Mouse (Mus musculus): ENCODE results near the gene Tomm70a.
"Not testable (repeated sequence)": the region's sequence is repeated elsewhere in the genome, so short reads cannot be mapped to it uniquely, and the experiment has no call there.

Gene Tomm70a

DNA sequence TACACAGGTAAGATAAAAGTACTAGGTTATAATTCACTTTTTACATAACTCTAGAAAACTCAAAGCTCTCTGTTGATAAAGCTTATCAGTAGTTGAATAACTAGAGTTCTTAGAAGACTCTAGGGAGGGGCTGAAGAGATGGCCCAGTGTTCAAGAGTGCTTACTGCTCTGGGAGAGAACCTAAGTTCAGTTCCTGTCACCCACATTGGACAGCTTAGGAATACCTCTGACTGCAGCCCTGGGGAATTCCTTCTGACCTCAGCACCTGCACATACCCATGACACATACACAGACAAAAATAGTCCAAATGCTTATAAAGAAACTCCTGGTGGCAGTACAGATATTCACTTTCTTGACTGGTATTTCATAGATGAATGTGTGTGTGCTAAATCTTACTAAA lies 34.4 kb downstream of the Tomm70a start:
- no peak for DNase-seq

GRCm38 (mm10) chr16:57157076-57157475 lies 35.6 kb downstream of the Tomm70a start:
- no peak for DNase-seq

DNA sequence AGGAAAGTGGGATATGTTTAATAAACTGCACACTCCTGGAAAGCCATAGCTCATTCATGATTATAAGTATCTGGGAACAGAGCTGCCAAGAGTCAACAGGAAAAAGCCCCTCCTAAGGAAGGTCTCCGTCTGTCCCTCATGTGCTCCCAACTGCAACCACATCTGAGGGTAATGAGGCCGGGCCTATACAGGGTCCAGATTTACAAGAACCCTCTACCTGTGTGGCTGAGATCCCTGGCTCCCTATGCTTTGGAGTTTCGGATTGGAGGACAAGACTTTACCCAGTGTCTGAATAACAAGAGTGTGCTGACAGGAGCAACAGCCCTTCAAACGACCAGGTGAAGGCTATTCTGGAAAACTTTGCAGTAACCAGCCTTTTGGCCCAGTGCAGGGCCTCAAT lies 36.2 kb downstream of the Tomm70a start:
- no peak for DNase-seq

GRCm38 (mm10) chr16:57159835-57160234 lies 38.3 kb downstream of the Tomm70a start:
- DNase-seq, result no peak

DNA sequence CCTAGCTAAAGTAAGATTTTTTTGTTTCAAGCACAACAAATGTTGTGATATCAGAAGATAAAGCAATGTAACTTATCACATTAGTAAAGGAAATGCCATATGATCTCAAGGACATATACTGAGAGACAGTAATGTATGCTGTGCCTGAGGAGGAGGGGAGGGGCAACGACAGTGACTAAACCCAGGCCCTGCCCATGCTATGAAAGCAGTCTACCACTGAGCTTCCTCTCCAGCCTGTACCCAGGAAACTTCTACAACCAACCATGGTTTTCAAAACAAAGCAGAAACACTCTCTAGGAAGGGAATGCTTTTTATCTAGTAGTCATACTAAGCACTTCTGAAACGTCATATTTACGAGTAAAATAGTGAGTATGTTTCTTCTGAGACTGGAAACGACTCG lies 41.3 kb downstream of the Tomm70a start:
- no peak for DNase-seq

DNA sequence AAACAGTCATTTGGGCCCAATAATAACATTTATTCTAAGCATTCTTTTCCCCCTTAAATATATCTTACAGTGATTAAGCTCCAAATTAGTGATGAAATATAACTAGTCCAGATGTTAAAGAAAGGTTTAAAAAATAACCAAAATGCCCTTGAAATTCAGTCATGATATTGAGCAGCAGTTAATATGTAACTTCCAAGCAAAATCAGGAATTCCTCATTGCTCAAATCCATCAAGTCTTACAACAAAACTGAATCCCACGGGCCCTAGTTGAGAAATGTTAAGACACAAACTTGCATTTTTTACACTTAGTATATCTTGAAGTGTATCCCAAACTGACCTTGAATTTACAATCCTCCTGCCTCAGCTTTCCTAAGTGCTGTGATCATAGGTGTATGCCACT lies 42.2 kb downstream of the Tomm70a start:
- DNase-seq, result no peak

DNA sequence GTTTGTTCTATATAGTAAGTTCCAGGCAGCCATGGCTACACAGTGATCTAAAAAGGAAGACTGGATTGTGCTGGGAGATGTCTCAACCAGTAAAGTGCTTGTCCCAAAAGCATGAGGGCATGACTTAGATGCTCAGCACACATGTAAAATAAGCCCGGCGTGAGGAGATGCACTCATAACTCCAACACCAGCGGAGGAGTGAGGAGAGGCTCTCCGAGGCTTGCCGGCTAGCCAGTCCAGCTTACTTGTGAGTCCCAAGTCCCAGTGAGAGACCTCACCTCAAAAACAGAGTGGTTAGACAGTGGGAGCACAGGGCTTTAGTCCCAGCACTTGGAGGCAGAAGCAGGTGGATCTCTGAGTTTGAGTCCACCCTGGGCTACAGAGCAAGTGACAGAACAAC lies 43.7 kb downstream of the Tomm70a start:
- DNase-seq, result no peak

- DNase-seq, result no peak
These were observed 44.6 kb downstream of the Tomm70a start for GRCm38 (mm10) chr16:57166086-57166485.

- DNase-seq, result peak; percentile 94
These were observed 45.4 kb downstream of the Tomm70a start, which contains the start of gene Nit2 for GRCm38 (mm10) chr16:57166611-57167513. Nit2 (minus strand) TSS chr16:57167341.

GRCm38 (mm10) chr16:57167514-57167912 lies 46.0 kb downstream of the Tomm70a start:
- no peak for DNase-seq

DNA sequence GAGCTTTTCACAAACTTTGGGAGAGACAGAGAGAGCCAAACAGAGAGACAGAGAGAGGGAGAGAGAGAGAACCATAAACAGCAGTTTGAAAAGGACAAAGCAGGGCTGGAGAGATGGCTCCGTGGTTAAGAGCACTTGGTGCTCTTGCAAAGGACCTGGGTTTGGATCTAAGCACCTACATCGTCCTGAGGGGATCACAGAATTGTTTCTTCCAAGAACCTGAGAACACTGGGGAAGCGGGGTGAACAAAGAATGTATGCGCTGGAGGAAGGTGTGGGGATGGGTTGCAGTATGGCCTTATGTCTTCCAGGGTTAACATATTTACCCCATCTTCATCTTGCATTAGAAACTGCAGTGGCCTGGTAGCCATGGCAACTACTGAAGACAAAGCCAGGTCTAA lies 46.7 kb downstream of the Tomm70a start:
- DNase-seq, result no peak

GRCm38 (mm10) chr16:57171161-57171560 lies 49.7 kb downstream of the Tomm70a start:
- no peak for DNase-seq

DNA sequence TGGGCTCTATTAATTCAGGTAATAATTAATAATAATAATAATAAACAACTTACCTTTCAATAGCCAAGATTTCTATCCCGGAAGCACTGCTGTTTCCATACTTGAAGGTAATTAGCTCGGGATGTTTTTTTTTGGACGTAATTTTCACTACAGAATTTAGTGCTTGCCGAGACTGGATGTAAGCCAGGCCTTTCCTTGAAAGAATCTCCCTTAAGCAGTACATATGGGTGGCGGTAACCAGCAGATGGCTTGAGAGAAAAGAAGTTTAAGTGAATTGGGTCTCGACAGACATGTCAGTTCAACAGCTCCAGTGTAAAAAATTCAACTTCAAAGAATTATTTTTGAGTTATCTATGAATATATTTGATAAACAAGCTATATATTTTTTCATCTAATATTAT lies 50.1 kb downstream of the Tomm70a start:
- DNase-seq, result no peak

DNA sequence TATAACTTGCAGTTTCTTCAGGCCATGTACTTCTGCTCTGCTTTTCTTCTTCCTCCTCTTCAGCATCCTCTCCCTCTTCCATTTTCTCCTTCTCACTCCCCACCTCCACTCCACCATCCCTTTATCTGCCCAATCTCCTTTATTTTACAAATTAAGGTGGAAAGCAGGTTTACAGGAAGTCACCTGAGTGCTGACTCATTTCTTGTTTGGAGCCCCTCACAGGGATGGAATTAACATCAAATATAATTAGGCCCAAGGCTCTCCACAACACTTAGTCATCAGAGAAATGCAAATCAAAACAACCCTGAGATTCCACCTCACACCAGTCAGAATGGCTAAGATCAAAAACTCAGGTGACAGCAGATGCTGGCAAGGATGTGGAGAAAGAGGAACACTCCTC lies 53.0 kb downstream of the Tomm70a start:
- not testable (repeated sequence) for DNase-seq

DNA sequence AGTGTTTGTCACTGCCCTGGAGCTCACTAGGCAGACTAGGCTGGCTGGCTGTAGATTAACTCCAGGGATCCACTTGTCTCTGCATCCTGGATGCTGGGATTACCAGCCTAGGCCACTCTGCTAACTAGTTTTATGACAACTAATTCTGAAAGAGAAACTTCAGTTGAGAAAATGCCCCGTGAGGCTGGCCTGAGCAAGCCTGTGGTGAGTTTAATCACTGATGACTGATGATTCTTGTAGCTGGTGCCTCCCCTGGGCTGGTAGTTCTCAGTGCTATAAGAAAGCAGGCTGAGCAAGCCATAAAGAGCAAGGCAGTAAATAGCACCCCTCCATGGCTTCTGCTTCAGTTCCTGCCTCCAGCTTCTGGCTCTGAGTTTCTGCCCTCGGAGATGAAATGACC lies 54.2 kb downstream of the Tomm70a start:
- no peak for DNase-seq

DNA sequence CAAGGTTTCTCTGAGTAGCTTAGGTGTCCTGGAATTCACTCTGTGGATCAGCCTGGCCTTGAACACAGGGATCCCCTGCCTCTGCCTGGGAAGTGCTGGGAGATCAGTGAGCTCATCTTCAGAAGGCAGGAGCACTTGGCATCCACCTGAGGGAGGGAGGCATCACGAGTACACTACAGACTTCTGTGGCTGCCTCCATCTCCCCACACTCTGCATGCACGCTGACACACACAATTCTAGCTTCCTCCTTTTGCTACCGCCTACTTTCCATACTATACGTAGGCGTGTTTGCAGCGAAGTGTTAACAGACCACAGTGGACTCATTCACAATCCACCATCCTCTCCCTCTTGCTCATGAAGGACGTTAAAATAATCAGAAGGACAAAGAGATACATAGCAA lies 54.8 kb downstream of the Tomm70a start:
- peak; percentile 32 for DNase-seq

DNA sequence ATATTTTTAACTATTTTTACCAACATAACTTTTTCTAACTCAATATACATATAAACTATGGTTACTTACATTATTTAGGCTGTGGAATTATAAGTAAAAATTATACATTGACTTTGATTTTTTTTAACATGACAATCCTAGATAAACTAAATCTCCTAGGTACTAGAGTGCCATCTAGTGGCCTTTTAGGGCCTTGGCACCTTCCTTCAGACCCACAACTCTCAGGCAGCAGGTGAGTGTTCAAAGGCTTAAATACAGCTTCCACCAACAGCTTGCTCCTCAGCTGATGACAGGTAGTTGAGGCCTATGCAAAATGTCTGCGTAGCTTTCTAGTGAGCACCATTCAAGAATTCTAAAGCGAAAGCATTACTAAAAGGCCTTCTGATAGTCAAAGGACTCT lies 55.8 kb downstream of the Tomm70a start:
- no peak for DNase-seq

DNA sequence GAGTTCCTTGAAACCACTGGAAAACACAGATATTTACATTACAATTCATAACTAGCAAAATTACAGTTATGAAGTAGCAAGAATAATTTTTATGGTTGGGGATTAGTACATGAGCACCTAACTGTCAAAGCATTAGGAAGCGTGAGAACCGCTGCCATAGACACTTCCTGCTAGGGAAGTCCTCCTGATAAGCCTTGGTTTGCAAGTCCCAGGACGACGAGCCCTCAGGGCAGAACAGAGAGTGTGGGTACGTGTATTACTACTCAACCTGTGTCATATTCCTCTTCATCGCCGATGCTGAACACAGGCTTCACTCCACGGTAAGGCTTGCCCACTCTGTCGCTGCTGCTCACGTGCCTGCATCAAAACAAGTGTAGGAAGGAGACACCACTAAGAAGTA lies 56.2 kb downstream of the Tomm70a start:
- no peak for DNase-seq

DNA sequence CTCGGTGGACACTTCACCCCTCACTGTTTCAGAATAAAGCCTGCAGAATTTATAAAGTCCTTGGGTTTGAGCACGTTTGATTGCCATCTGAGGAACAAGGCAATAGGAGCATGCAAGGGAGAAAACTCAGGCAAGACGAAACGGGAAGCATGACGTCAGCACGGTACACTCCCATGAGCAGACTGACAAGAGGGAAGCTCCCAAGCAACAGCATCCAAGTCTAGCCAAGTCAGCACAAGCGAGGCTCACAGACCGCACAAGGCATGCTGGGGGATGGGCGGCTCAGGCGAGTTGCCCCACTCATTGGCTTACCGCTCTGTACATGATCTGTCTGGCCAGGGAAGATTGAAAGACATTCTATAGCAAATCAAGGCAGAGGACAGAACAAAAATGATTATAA lies 59.7 kb downstream of the Tomm70a start:
- DNase-seq, result peak; percentile 42

DNA sequence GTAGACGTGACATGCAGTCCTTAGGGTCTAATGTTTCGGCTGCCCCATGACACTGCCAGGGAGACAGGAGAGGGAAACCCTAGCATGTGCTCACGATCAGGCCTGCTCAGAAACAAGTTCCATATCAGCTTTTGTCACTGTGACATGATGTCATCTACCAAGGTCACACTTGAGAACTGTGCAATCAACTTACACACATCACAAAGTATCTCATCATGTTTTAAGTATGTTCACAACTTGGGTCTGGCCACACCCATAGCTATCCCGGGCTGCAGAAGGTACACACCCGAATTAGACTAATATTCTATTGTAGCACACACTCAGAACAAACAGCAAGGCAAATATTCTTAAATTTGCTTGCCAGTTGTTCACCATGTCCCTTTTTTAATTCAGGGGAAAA lies 60.5 kb downstream of the Tomm70a start:
- DNase-seq, result no peak

DNA sequence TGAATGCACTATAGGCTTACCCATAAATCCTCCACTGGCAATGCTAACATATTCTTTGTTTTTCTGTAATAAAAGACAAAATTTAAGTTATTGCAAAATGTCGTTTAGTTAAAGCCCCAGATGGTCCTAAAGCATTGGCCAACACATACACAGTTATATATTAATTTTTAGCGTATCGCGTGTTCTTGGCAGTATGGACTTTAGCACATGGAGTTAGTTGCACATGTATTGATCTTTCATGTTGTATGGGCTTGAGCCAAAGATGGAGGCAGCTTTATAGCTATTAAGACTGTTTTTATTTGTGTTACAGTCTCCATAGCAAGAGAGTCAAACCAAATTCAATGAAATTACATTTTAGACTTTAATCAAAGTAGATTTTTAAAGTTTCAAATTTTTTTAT lies 65.1 kb downstream of the Tomm70a start:
- DNase-seq, result no peak

DNA sequence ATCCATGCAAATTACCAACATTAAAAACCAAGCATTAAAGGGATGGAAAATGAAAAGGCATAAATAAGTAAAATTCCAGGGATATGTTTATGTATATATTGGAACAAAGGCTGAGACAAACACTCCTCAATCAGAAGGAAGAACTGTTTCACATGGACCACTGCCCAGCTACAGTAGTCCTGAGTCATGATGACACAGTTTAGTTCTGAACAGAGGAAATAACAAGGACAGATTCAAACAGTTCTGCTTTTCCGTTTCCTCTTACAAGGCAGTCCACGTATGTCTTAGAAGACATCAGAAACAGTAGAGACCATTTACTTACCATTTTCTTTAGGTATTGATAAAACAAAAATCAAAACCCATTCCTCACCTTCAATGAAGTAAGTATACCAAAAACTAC lies 68.0 kb downstream of the Tomm70a start:
- no peak for DNase-seq

DNA sequence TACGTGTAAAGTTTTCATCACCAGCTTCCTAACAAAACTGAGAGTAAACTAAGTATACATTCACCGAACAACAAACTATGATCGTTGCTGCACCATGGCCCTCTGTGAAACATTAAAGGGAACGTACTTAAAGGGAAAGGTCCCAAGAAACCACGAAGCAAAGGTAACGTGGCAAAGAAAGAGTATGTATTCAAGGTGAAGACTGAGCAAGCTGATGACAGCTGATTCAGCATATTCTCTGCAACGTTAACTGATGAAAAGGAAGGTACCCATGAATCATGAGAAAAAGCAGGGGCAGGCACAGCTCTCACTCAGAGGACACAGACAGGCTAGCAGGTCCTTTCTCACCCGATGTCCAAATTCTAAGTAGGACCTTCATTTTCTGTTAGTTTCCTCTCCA lies 68.9 kb downstream of the Tomm70a start:
- DNase-seq, result no peak

DNA sequence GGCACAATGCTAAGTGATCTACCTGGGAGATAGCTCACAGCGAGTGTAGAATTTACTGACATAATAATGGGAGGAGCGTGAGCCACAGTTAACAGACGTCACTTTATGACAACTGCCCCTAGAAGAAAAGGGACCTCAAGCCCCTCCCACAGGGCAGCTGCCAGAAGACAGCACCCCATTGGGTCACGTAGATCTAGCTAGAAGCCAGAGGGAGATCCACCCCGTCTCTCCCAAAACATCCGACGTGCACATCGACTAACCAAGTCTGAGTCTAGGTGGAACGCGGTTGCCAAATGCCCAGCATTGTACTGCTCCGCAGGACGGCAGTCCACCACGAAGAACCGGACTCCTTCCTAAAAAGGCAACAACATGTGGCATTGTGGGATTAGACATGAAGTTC lies 69.7 kb downstream of the Tomm70a start:
- DNase-seq, result no peak

- DNase-seq, result no peak
These were observed 75.1 kb downstream of the Tomm70a start for GRCm38 (mm10) chr16:57196590-57196989.
